Mouse (Mus musculus) CH12.LX (cell line): Measurements from ENCODE around the gene Brox. TPM values are rescaled to one million over a fixed set of nuclear protein-coding genes. Genes with fewer than 3 reads are reported as not detected.

Experiments used
- DNase-seq: peaks from one replicate; pipeline ENCODE4 v3.0.0-alpha.2; 2013; ENCODE audit errors: extremely low read depth
- H3K27ac ChIP-seq: 2 replicates; pipeline ENCODE4 v1.5.1; 2012; ENCODE audit warnings: low read depth, mild to moderate bottlenecking, control low read depth, moderate library complexity; ENCODE audit not compliant: insufficient read depth
- H3K27me3 ChIP-seq: replicated peaks from 2 replicates; pipeline ENCODE3; 2012; ENCODE audit warnings: inconsistent platforms
- H3K36me3 ChIP-seq, 2 experiments: replicated peaks in 1 of 2; 2 replicates each; pipeline versions ENCODE3 to v1.6.1; 2012; ENCODE audit warnings: inconsistent platforms in 1 of 2, low read length in 1 of 2, mild to moderate bottlenecking in 1 of 2, mixed read lengths in 1 of 2, moderate library complexity in 1 of 2; ENCODE audit not compliant: control insufficient read depth in 1 of 2, insufficient read depth in 1 of 2
- H3K4me1 ChIP-seq, 2 experiments: 2 replicates each; pipeline ENCODE4 v1.6.1; 2012; ENCODE audit warnings: inconsistent platforms in 1 of 2, moderate library complexity in 1 of 2; ENCODE audit not compliant: insufficient read depth in 2 of 2, control insufficient read depth in 1 of 2
- H3K4me2 ChIP-seq: 2 replicates; pipeline ENCODE4 v1.6.1; 2012; ENCODE audit warnings: low read depth, mild to moderate bottlenecking, control low read depth; ENCODE audit not compliant: poor library complexity, insufficient read depth, severe bottlenecking
- H3K4me3 ChIP-seq, 3 experiments: fragments of 150-350 bp in 1 of 3; sonication (generic) in 1 of 3; replicated peaks in 1 of 3; 2 replicates each; pipeline versions ENCODE3 to v1.5.1; 2011 to 2012; ENCODE audit warnings: low read depth in 2 of 3, low read length in 2 of 3, mild to moderate bottlenecking in 2 of 3, moderate library complexity in 2 of 3, control low read depth in 1 of 3, improper control_type of control experiment in 1 of 3, inconsistent platforms in 1 of 3, mixed read lengths in 1 of 3; ENCODE audit not compliant: poor library complexity in 1 of 3
- H3K79me2 ChIP-seq: replicated peaks from 2 replicates; pipeline ENCODE4 v1.6.1; 2012; ENCODE audit warnings: mild to moderate bottlenecking, moderate library complexity; ENCODE audit not compliant: control insufficient read depth, poor library complexity, insufficient read depth, severe bottlenecking; ENCODE audit errors: extremely low read depth
- H3K9ac ChIP-seq: 2 replicates; pipeline ENCODE4 v1.6.1; 2012; ENCODE audit warnings: low read depth, mild to moderate bottlenecking, control low read depth, moderate library complexity; ENCODE audit not compliant: insufficient read depth
- H3K9me3 ChIP-seq: replicated peaks from 2 replicates; pipeline ENCODE3; 2012; ENCODE audit warnings: low read length, inconsistent platforms, mixed read lengths
- BHLHE40 ChIP-seq: IDR thresholded peaks from 2 replicates; pipeline ENCODE4 v1.6.1; 2011; ENCODE audit warnings: mild to moderate bottlenecking, low read depth, low read length, improper control_type of control experiment
- CHD1 ChIP-seq: IDR thresholded peaks from 2 replicates; pipeline ENCODE4 v1.6.1; 2012; ENCODE audit warnings: low read depth, low read length, improper control_type of control experiment, inconsistent platforms
- CHD2 ChIP-seq: IDR thresholded peaks from 2 replicates; pipeline ENCODE4 v1.6.1; 2011; ENCODE audit warnings: low read length, improper control_type of control experiment
- CTCF ChIP-seq, 2 experiments: IDR thresholded peaks in 1 of 2; conservative IDR thresholded peaks in 1 of 2; 2 replicates each; pipeline ENCODE4 v1.5.1; 2011 to 2012; ENCODE audit warnings: low read depth in 2 of 2, low read length in 2 of 2, improper control_type of control experiment in 1 of 2, inconsistent platforms in 1 of 2, mild to moderate bottlenecking in 1 of 2, moderate library complexity in 1 of 2
- E2F4 ChIP-seq: IDR thresholded peaks from 2 replicates; pipeline ENCODE4 v1.6.1; 2011; ENCODE audit warnings: low read depth, low read length, improper control_type of control experiment; ENCODE audit not compliant: insufficient replicate concordance
- ELF1 ChIP-seq: IDR thresholded peaks from 2 replicates; pipeline ENCODE4 v1.6.1; 2014; ENCODE audit warnings: low read depth, mild to moderate bottlenecking, inconsistent platforms, low read length, improper control_type of control experiment
- EP300 ChIP-seq: IDR thresholded peaks from 2 replicates; pipeline ENCODE4 v1.6.1; 2011; ENCODE audit warnings: low read length, improper control_type of control experiment
- ETS1 ChIP-seq: conservative IDR thresholded peaks from 2 replicates; pipeline ENCODE4 v1.6.1; 2012; ENCODE audit warnings: low read depth, mild to moderate bottlenecking, inconsistent platforms, low read length, improper control_type of control experiment, moderate library complexity
- GABPA ChIP-seq: IDR thresholded peaks from 2 replicates; pipeline ENCODE4 v1.6.1; 2012; ENCODE audit warnings: low read depth, low read length, improper control_type of control experiment, inconsistent platforms; ENCODE audit not compliant: insufficient replicate concordance
- HCFC1 ChIP-seq: IDR thresholded peaks from 2 replicates; pipeline ENCODE4 v1.6.1; 2012; ENCODE audit warnings: low read depth, mild to moderate bottlenecking, inconsistent platforms, low read length, improper control_type of control experiment
- IRF4 ChIP-seq: IDR thresholded peaks from 2 replicates; pipeline ENCODE4 v1.6.1; 2014; ENCODE audit warnings: low read depth, mild to moderate bottlenecking, inconsistent platforms, low read length, improper control_type of control experiment
- JUN ChIP-seq: IDR thresholded peaks from 2 replicates; pipeline ENCODE4 v1.6.1; 2011; ENCODE audit warnings: low read depth, mild to moderate bottlenecking, low read length, improper control_type of control experiment, moderate library complexity; ENCODE audit not compliant: insufficient read depth
- JUND ChIP-seq: conservative IDR thresholded peaks from 2 replicates; pipeline ENCODE4 v1.6.1; 2011; ENCODE audit warnings: low read depth, low read length, improper control_type of control experiment
- KAT2A ChIP-seq: IDR thresholded peaks from 2 replicates; pipeline ENCODE4 v1.6.1; 2012; ENCODE audit warnings: low read length, improper control_type of control experiment, inconsistent platforms; ENCODE audit not compliant: insufficient replicate concordance
- MAFK ChIP-seq: IDR thresholded peaks from 2 replicates; pipeline ENCODE4 v1.6.1; 2011; ENCODE audit warnings: low read length, improper control_type of control experiment; ENCODE audit not compliant: insufficient replicate concordance
- MAX ChIP-seq: IDR thresholded peaks from 2 replicates; pipeline ENCODE4 v1.6.1; 2011; ENCODE audit warnings: low read length, improper control_type of control experiment
- MAZ ChIP-seq: IDR thresholded peaks from 2 replicates; pipeline ENCODE4 v1.6.1; 2012; ENCODE audit warnings: low read depth, mild to moderate bottlenecking, inconsistent platforms, low read length, improper control_type of control experiment, moderate library complexity
- MEF2A ChIP-seq: IDR thresholded peaks from 2 replicates; pipeline ENCODE4 v1.6.1; 2014; ENCODE audit warnings: low read depth, mild to moderate bottlenecking, inconsistent platforms, low read length, improper control_type of control experiment, borderline replicate concordance
- MXI1 ChIP-seq: IDR thresholded peaks from 2 replicates; pipeline ENCODE4 v1.6.1; 2011; ENCODE audit warnings: mild to moderate bottlenecking, low read depth, low read length, improper control_type of control experiment
- MYC ChIP-seq: IDR thresholded peaks from 2 replicates; pipeline ENCODE4 v1.6.1; 2011; ENCODE audit warnings: low read depth, mild to moderate bottlenecking, improper control_type of control experiment, low read length
- NELFE ChIP-seq: IDR thresholded peaks from 2 replicates; pipeline ENCODE4 v1.6.1; 2011; ENCODE audit warnings: low read depth, low read length, improper control_type of control experiment
- NRF1 ChIP-seq: IDR thresholded peaks from 2 replicates; pipeline ENCODE4 v1.6.1; 2014; ENCODE audit warnings: low read depth, mild to moderate bottlenecking, inconsistent platforms, low read length, improper control_type of control experiment, moderate library complexity
- PAX5 ChIP-seq: IDR thresholded peaks from 2 replicates; pipeline ENCODE4 v1.6.1; 2012; ENCODE audit warnings: low read length, inconsistent platforms, mixed read lengths
- POLR2A ChIP-seq: IDR thresholded peaks from 2 replicates; pipeline ENCODE4 v1.6.1; 2011; ENCODE audit warnings: low read depth, mild to moderate bottlenecking, improper control_type of control experiment, low read length
- POLR2AphosphoS2 ChIP-seq: IDR thresholded peaks from 2 replicates; pipeline ENCODE4 v1.6.1; 2011; ENCODE audit warnings: low read depth, low read length, improper control_type of control experiment
- RAD21 ChIP-seq: IDR thresholded peaks from 2 replicates; pipeline ENCODE4 v1.6.1; 2011; ENCODE audit warnings: low read depth, mild to moderate bottlenecking, low read length, improper control_type of control experiment, moderate library complexity
- RCOR1 ChIP-seq: conservative IDR thresholded peaks from 2 replicates; pipeline ENCODE4 v1.6.1; 2012; ENCODE audit warnings: low read depth, mild to moderate bottlenecking, inconsistent platforms, low read length, improper control_type of control experiment
- SIN3A ChIP-seq: IDR thresholded peaks from 2 replicates; pipeline ENCODE4 v1.6.1; 2012; ENCODE audit warnings: low read length, improper control_type of control experiment, inconsistent platforms
- SMC3 ChIP-seq: IDR thresholded peaks from 2 replicates; pipeline ENCODE4 v1.6.1; 2011; ENCODE audit warnings: low read depth, low read length, improper control_type of control experiment
- TBP ChIP-seq: conservative IDR thresholded peaks from 2 replicates; pipeline ENCODE4 v1.6.1; 2011; ENCODE audit warnings: low read depth, low read length, improper control_type of control experiment
- TCF12 ChIP-seq: IDR thresholded peaks from 2 replicates; pipeline ENCODE4 v1.6.1; 2014; ENCODE audit warnings: low read depth, mild to moderate bottlenecking, inconsistent platforms, low read length, improper control_type of control experiment
- UBTF ChIP-seq: IDR thresholded peaks from 2 replicates; pipeline ENCODE4 v1.6.1; 2012; ENCODE audit warnings: low read depth, mild to moderate bottlenecking, inconsistent platforms, low read length, improper control_type of control experiment, moderate library complexity
- USF1 ChIP-seq: IDR thresholded peaks from 2 replicates; pipeline ENCODE4 v1.6.1; 2014; ENCODE audit warnings: low read depth, mild to moderate bottlenecking, inconsistent platforms, low read length, improper control_type of control experiment
- USF2 ChIP-seq: conservative IDR thresholded peaks from 2 replicates; pipeline ENCODE4 v1.6.1; 2011; ENCODE audit warnings: low read depth, low read length, improper control_type of control experiment
- ZC3H11A ChIP-seq: IDR thresholded peaks from 2 replicates; pipeline ENCODE4 v1.6.1; 2012; ENCODE audit warnings: low read depth, mild to moderate bottlenecking, inconsistent platforms, low read length, improper control_type of control experiment
- ZKSCAN1 ChIP-seq: IDR thresholded peaks from 2 replicates; pipeline ENCODE4 v1.6.1; 2012; ENCODE audit warnings: low read depth, inconsistent platforms, low read length, improper control_type of control experiment, borderline replicate concordance
- ZMIZ1 ChIP-seq: IDR thresholded peaks from 2 replicates; pipeline ENCODE4 v1.6.1; 2012; ENCODE audit warnings: low read depth, mild to moderate bottlenecking, inconsistent platforms, low read length, improper control_type of control experiment
- ZNF384 ChIP-seq: IDR thresholded peaks from 2 replicates; pipeline ENCODE4 v1.6.1; 2012; ENCODE audit warnings: low read depth, low read length, improper control_type of control experiment, inconsistent platforms
- dilution Hi-C: fragments of 300-500 bp; cut with MboI; formaldehyde crosslinking; loops from 2 replicates; pipeline ENCODE4 v1.14.3; 2020; ENCODE audit warnings: low sequenced_read_pairs; ENCODE audit not compliant: extremely low pct_unique_long_range_greater_than_20kb, extremely low pct_ligation_motif_present
- in situ Hi-C: fragments of 300-500 bp; cut with MboI; formaldehyde crosslinking; loops from 3 replicates; pipeline ENCODE4 v1.14.3; 2019; ENCODE audit warnings: low sequenced_read_pairs, low pct_ligation_motif_present, low pct_unique_long_range_greater_than_20kb, mixed read lengths
- polyA plus RNA-seq: library from polyadenylated mRNA; unstranded; fragments of >175 nt; gene quantifications from 2 replicates; pipeline ENCODE4 v1.2.1, GENCODE M21; 2012; ENCODE audit warnings: low read depth; ENCODE audit not compliant: insufficient read length
- total RNA-seq, 2 experiments: library from RNA; depleted of rRNA; stranded (reverse); fragments of 300-350 nt in 1 of 2; fragments of >200 nt in 1 of 2; gene quantifications; 2 replicates each; pipeline ENCODE4 v1.2.3; 2012 to 2014

Brox gene
- total RNA-seq (2012; rRNA removed): 21.0 and 21.8 TPM in 2 replicates
- total RNA-seq (2014; rRNA removed): 37.8 and 44.7 TPM in 2 replicates
- polyA plus RNA-seq: 19.8 and 20.4 TPM in 2 replicates

DNA sequence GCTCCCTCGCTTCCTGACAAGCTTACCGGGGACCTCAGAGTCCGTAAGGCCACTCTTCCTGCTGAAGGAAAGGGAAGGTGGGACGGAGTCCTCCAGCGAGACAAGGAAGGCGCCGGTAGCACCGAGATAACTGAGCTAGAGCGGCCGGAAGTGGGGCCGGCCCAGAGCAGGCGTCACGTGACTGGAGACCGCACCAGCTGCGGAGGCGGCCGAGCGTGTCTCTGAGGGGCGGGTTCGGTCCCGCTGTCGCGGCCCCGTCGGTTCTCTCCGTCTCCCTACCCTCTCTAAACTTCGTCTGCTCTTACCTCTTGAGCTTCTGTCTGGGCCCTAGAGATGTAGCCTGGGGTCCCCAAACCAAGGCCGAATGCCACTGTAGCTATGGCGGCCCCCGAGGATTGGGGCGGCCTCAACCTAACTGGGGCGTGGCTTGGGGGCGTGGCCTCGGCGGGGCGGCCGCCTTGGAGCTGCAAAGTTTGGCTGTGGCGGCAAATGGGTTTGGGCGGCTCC is at the start of gene Brox:
Gene Brox, minus strand, starts transcription at position 393 of the 507 bp plus-strand sequence.
- Histone ChIP-seq H3K4me3 (peak within 1 kb of the TSS; percentile 72 to 96 (median 82)), H3K9ac (peak within 1 kb of the TSS; percentile 76), H3K36me3 (peaks cover 19 to 23% of the 10 kb centered on the region in 2 experiments), H3K27ac (peak within 1 kb of the TSS; percentile 63), H3K79me2 (peaks cover 23% of the 10 kb centered on the region), H3K9me3 (no peaks in the 10 kb centered on the region), H3K4me1 (peaks cover 0 to 5% of the 10 kb centered on the region in 2 experiments; a peak in 1 of 4 replicates), H3K27me3 (no peaks in the 10 kb centered on the region), H3K4me2 (peak within 1 kb of the TSS; percentile 39)
- in situ Hi-C loops (no loop called here), dilution Hi-C loops (no loop called here)
- peak; percentile 86 for DNase-seq
- TF ChIP-seq CTCF (conservative IDR thresholded peaks at IDR 0.05 in 1 of 2, IDR thresholded peaks at IDR 0.05 in 1 of 2; ENCODE audit: low read depth in 2 of 2, low read length in 2 of 2): no peak
- no peak for TF ChIP-seq E2F4
- no peak for TF ChIP-seq RCOR1
- TF ChIP-seq POLR2AphosphoS2: no peak
- 0 out of 2 replicates have a peak, but pooled peaks have one; percentile 12 for TF ChIP-seq IRF4
- TF ChIP-seq ZKSCAN1: no peak
- no peak for TF ChIP-seq SMC3
- TF ChIP-seq RAD21: no peak
- TF ChIP-seq HCFC1: peak; percentile 82
- TF ChIP-seq GABPA: no peak; the same call in 1 of the 2 replicates
- peak; percentile 98 for TF ChIP-seq BHLHE40
- no peak for TF ChIP-seq EP300
- no peak for TF ChIP-seq MAFK
- peak; percentile 90 for TF ChIP-seq MAX
- TF ChIP-seq KAT2A: no peak
- TF ChIP-seq NELFE: no peak; the same call in none of the 2 replicates
- no peak for TF ChIP-seq MAZ
- TF ChIP-seq USF1: peak; percentile 96
- peak; percentile 85 for TF ChIP-seq ELF1
- TF ChIP-seq UBTF: no peak
- TF ChIP-seq POLR2A: peak; percentile 69; the same call in 1 of the 2 replicates
- no peak for TF ChIP-seq CHD1
- TF ChIP-seq ETS1: peak; percentile 54
- no peak for TF ChIP-seq MEF2A
- TF ChIP-seq JUND: no peak
- TF ChIP-seq NRF1: no peak
- TF ChIP-seq ZC3H11A: no peak
- peak; percentile 32 for TF ChIP-seq ZMIZ1
- no peak; the same call in 1 of the 2 replicates for TF ChIP-seq PAX5
- peak; percentile 85 for TF ChIP-seq TCF12
- no peak for TF ChIP-seq ZNF384
- peak; percentile 94 for TF ChIP-seq USF2
- TF ChIP-seq TBP: peak; percentile 46; the same call in 1 of the 2 replicates
- no peak for TF ChIP-seq CHD2
- peak; percentile 89 for TF ChIP-seq SIN3A
- no peak for TF ChIP-seq JUN
- 0 out of 2 replicates have a peak, but pooled peaks have one; percentile 48 for TF ChIP-seq MYC
- TF ChIP-seq MXI1: peak; percentile 73
